Mouse (Mus musculus) right cerebral cortex, adult 2 months (tissue): ENCODE results near the gene Dck.

Experiments used
- DNase-seq, 2 experiments: peaks; one replicate each; pipeline ENCODE4 v3.0.0; 2021 to 2022; ENCODE audit warnings: low spot score in 2 of 2

Gene Dck

GRCm38 (mm10) chr5:88791256-88792245, 26.8 kb downstream of the Dck start:
- DNase-seq: peak; percentile 58 to 63

DNA sequence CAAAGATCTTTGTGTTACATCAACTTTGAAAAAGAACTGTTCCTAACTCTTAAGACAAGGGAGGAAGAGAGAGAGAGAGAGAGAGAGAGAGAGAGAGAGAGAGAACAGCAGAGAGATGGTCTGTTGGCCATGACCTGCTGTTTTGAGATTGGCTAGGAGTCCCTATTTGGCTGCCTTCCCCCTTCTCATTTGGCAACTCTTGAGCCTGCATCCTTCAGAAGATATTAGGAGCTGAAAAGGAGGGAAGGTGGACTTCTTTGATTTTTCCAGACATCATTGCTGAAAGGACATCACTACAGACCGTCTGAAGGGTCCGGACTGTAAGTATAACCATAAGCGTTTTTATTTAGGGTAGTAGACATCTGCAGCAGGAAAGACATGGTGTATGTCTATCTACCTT, 28.9 kb downstream of the Dck start:
- no peak for DNase-seq

- DNase-seq: no peak
Observed at GRCm38 (mm10) chr5:88795910-88796584, 31.3 kb downstream of the Dck start.

DNA sequence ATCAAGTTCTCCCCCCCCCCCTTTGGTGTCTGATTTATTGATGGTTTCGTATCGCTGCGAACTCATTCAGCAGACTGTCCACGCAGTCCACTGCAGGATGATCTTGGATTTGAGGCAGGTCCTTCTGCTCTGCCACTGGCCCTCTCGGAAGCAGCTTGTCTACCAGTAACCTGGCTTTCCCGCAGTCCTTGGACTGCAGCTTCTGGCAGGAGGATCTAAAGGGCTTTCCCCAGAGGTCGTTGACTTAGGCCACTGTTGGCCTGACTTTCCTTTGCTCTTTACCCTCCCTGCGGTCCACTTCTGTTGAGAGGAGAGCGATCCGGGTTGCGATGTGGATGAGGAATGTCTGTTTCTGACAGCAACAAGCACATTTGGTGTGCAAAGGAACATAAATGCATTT, 31.8 kb downstream of the Dck start:
- DNase-seq: no peak

GRCm38 (mm10) chr5:88797121-88797520, 32.3 kb downstream of the Dck start:
- DNase-seq: no peak

DNA sequence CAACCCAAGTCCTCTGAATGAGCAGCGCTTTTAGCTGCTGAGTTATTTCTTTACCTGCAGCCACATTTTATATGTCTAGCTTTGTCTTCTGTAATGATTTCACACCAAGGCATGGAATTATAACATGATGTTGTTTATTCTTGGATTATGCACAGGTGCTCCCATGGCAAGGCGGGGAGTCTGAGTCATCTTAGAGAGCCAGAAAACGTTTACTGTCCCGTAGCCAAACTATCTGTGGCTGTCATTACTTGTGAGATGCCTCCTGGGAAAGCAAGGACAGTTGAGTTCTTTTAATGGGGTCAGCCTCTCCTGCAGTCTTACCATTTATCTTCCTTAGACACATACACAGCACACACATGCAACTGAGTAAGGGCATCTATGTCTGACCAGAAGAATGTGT, 40.8 kb downstream of the Dck start:
- DNase-seq: no peak

DNA sequence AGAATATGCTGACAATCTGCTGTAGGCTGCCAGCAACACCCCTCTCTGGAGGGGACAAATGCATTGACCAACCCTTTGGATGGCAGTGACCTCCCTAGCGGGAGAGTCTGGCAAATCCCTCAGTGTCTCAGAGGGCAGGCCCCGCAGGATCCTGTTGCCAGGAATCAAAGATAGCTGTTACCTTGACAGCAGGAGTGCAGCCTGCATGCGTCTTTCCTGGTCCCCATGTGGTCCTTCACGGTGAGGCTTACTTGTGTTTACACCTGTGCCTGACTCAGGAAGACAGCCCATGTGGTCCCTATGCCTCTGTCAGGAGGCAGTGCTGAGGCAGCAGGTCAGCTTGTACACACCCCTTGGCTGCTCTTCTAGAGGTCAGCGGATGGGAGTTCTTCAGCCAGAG, 41.5 kb downstream of the Dck start:
- no peak for DNase-seq

DNA sequence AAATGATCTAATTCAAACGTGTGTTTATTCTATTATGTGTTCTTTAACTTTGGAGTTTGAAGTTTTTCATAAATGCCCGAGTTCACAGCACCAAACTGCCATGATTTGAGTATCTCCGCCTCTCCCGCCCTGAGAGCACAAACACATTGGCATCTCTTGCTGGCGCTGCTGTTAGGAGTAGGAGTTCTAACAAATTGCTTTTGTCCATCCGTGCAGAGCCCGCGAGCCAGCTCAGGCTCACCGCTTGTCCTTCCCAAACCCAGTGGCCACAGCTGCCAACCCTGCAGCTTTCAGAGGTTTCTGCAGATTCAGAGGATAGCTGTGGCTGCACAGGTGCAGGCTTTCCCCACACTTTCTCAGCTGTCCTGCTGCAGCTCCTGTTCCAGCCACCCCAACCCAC, 42.5 kb downstream of the Dck start:
- no peak for DNase-seq

- no peak for DNase-seq
Observed at GRCm38 (mm10) chr5:88813188-88813587, 48.4 kb downstream of the Dck start.

DNA sequence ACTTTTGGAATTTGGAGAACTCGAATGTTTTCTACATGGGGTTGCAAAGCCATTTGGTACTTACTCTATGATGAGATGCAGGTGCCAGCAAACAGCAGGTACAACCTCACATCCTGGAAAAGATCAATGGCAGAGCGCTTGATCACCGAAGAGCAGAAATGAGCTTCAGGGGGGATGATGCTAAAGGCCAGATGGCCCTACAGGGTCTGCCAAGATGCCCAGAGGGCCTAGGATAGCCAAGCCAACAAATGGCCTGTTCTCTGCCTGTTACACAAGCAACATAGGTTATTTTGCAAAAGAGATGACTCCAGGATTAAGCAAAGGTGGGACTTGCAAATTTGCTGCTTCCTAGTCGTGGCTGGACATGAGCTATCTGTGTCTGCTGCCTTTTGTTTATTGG, 49.8 kb downstream of the Dck start:
- no peak for DNase-seq

DNA sequence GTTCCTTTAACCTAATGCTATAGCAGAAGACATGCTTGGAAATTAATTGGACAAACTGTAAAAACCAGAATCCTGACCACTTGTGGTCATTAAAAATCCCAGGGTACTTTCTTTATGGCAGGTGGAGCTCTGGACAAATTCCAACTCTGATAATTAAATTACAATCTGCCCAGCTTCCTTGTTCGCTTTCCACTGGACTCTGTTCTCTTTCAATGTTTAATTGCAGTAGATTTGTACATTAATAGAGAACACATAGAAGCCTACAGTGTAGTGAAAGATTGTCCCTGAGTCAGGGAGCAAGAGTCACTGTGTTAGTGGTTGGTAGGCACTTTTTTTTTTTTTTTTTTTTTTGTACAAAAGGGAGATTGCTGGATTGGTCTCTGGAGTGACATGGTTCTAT, 56.7 kb downstream of the Dck start:
- no peak for DNase-seq

GRCm38 (mm10) chr5:88824838-88825237, 60.0 kb downstream of the Dck start:
- no peak for DNase-seq

- no peak for DNase-seq
Observed at GRCm38 (mm10) chr5:88829835-88830571, 65.2 kb downstream of the Dck start.

- DNase-seq: no peak
Observed at GRCm38 (mm10) chr5:88830880-88831279, 66.1 kb downstream of the Dck start.

- no peak for DNase-seq
Observed at GRCm38 (mm10) chr5:88831935-88832334, 67.1 kb downstream of the Dck start.
